Mouse (Mus musculus): ENCODE measurements at regions not wholly inside any gene's neighbourhood (a gene's known extent, or its start where the extent isn't known, plus 50 kb on each side); places are given as distances from the start of the nearest gene placed in this dataset.
A peak's percentile ranks its signal among the peaks of the same experiment; 100 is the strongest.

DNA sequence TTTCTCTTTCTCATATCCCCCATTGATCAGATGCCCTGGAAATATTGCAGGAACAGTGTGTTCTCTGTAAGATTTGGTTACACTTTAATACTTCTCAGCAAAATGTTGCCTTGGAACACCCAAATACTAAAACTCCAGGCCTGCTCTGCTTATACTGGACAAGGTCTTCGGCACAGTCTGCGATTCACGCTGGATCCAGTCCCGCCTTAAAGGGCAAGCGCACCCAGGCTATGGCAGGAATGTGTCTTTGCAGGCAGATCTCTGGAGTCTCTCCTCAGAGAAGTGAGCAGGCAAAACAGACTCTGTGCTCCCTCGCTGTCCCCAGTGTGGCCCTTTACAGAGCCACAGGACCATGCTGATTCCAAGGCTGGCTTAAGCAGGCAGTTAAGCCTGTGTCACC is 246.2 kb upstream of the Runx1 start:
- H3K9ac ChIP-seq (ENCODE audit: low read depth, low read length, severe bottlenecking), result 0 out of 2 replicates have a peak overlapping the region, but pooled peaks have one; percentile 7
- H3K4me2 ChIP-seq (replicated peaks; ENCODE audit: low read depth, low read length, severe bottlenecking), result no peak overlapping the region
- H3K27ac ChIP-seq (replicated peaks; ENCODE audit: low read depth, low read length), result peak overlapping the region; percentile 33; the same call in 1 of the 2 replicates
- TF ChIP-seq POLR2A (IDR thresholded peaks at IDR 0.05; ENCODE audit: borderline replicate concordance, extremely low read depth, insufficient read depth, insufficient read length), result no peak
- no peaks in the 10 kb centered on the region for H3K9me3 ChIP-seq (ENCODE audit: control insufficient read depth, low read length)
- 46% methylated on average over 6 of the region's 6 CpGs for WGBS
- H3K36me3 ChIP-seq (ENCODE audit: control insufficient read depth, insufficient read depth, low read length), result no peaks in the 10 kb centered on the region
- no peaks in the 10 kb centered on the region for H3K27me3 ChIP-seq (ENCODE audit: control insufficient read depth, insufficient read depth, low read length)
- peaks cover 24% of the 10 kb centered on the region for H3K4me1 ChIP-seq (ENCODE audit: control insufficient read depth, insufficient read depth, low read length)
- ATAC-seq (ENCODE audit: low FRiP score, low read depth) (no peak), DNase-seq (ENCODE audit: low spot score) (peak; percentile 22)
- no peak overlapping the region for H3K4me3 ChIP-seq (replicated peaks; ENCODE audit: low read length)

DNA sequence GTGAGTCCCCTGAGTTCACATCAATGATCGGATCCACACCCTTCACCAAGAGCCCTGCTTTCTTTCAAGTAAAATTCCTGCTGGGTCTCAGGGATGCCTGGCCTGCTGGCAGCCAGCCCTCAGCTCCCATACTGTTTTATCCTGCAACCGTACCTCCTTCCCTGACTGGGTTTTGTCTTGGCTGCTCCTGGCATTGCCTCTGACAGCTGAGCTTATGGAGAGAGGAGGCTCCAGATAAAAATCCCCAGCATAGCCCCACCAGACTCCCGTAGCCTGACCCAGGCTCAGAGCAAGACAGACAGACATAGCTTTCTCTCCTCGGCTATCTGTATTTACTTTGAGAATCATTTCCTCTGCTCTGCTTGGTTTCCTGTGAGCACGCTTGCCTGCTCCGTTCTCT is 245.8 kb upstream of the Runx1 start:
- no peak overlapping the region for H3K9ac ChIP-seq (ENCODE audit: low read depth, low read length, severe bottlenecking)

DNA sequence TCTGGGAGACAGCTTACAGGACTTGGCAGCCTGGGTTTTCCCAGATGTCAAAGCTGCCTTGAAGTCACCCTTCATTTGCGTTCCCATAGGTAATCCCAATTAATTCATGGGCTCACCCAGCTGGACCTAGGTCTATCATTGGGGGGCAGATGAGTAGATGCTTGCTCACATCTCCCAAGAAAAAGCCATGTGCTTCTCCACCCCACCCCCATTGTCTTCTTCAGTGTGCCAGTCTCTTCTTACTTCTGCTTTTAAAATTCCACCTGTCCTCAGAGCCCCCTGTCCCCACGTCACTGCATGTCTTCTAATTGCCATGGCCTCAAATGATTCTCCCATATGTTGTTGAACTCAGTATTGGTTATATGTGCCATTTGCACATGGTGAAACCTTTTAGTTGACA is 240.9 kb upstream of the Runx1 start:
- ATAC-seq (ENCODE audit: low FRiP score, low read depth), result no peak
- TF ChIP-seq POLR2A (IDR thresholded peaks at IDR 0.05; ENCODE audit: borderline replicate concordance, extremely low read depth, insufficient read depth, insufficient read length), result no peak
- Histone ChIP-seq H3K4me1 (ENCODE audit: control insufficient read depth, insufficient read depth, low read length) (peaks cover 5% of the 10 kb centered on the region; the same call in 1 of the 2 replicates), H3K27me3 (ENCODE audit: control insufficient read depth, insufficient read depth, low read length) (no peaks in the 10 kb centered on the region), H3K4me2 (replicated peaks; ENCODE audit: low read depth, low read length, severe bottlenecking) (no peak overlapping the region), H3K36me3 (ENCODE audit: control insufficient read depth, insufficient read depth, low read length) (no peaks in the 10 kb centered on the region), H3K27ac (replicated peaks; ENCODE audit: low read depth, low read length) (no peak overlapping the region), H3K9ac (ENCODE audit: low read depth, low read length, severe bottlenecking) (no peak overlapping the region), H3K9me3 (ENCODE audit: control insufficient read depth, low read length) (no peaks in the 10 kb centered on the region), H3K4me3 (replicated peaks; ENCODE audit: low read length) (no peak overlapping the region)
- no peak for DNase-seq (ENCODE audit: low spot score)
- WGBS, result 89% methylated on average over 2 of the region's 2 CpGs

More for the DNA sequence above, 245.8 kb upstream of the Runx1 start:
- DNase-seq (ENCODE audit: low spot score) (no peak), ATAC-seq (ENCODE audit: low FRiP score, low read depth) (no peak)
- H3K4me2 ChIP-seq (replicated peaks; ENCODE audit: low read depth, low read length, severe bottlenecking), result no peak overlapping the region
- no peaks in the 10 kb centered on the region for H3K36me3 ChIP-seq (ENCODE audit: control insufficient read depth, insufficient read depth, low read length)
- H3K27ac ChIP-seq (replicated peaks; ENCODE audit: low read depth, low read length), result peak overlapping the region; percentile 33; the same call in 1 of the 2 replicates
- H3K4me1 ChIP-seq (ENCODE audit: control insufficient read depth, insufficient read depth, low read length), result peaks cover 24% of the 10 kb centered on the region
- H3K4me3 ChIP-seq (replicated peaks; ENCODE audit: low read length), result no peak overlapping the region
- no peaks in the 10 kb centered on the region for H3K9me3 ChIP-seq (ENCODE audit: control insufficient read depth, low read length)
- no peaks in the 10 kb centered on the region for H3K27me3 ChIP-seq (ENCODE audit: control insufficient read depth, insufficient read depth, low read length)
- WGBS, result 52% methylated on average over 6 of the region's 6 CpGs
- TF ChIP-seq POLR2A (IDR thresholded peaks at IDR 0.05; ENCODE audit: borderline replicate concordance, extremely low read depth, insufficient read depth, insufficient read length), result no peak

DNA sequence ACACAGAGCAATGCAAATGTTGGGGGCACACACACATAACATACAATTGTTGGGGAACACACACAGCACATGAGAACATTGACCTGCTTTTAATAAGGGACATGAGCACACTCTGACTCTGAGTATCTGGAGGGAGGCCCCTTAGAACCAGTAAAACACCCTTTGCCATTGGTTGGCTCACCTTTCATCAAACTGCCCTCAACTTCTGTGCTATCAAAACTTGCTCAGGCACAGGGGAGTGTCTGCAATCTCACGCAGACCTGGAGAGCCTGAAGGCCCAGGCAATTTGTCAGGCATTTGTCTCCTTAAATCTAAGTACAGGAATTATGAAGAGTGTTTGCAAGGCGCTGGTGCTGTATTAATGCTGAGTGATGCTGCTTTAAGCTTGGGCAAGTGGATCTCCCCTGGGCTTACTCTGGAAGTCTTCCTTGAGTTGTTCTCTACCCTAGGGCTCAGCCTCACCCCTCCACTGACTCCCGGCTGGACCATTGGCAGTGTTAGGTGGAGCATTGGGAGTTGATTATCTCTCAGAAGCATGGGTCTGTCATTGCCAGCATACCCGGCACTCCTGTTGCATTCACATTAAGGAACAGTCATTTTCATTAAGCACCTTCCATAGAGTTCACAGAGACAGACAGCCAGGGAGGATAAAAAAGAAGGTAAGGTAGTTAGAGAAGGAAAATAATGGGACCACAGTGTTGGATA is 235.7 kb upstream of the Runx1 start:
- no peak overlapping the region for H3K4me2 ChIP-seq (replicated peaks; ENCODE audit: low read depth, low read length, severe bottlenecking)
- H3K36me3 ChIP-seq (ENCODE audit: control insufficient read depth, insufficient read depth, low read length), result no peaks in the 10 kb centered on the region
- no peak overlapping the region for H3K9ac ChIP-seq (ENCODE audit: low read depth, low read length, severe bottlenecking)
- no peaks in the 10 kb centered on the region for H3K27me3 ChIP-seq (ENCODE audit: control insufficient read depth, insufficient read depth, low read length)
- H3K9me3 ChIP-seq (ENCODE audit: control insufficient read depth, low read length), result no peaks in the 10 kb centered on the region
- no peak for DNase-seq (ENCODE audit: low spot score)
- 61% methylated on average over 4 of the region's 4 CpGs for WGBS
- ATAC-seq (ENCODE audit: low FRiP score, low read depth), result no peak
- H3K4me1 ChIP-seq (ENCODE audit: control insufficient read depth, insufficient read depth, low read length), result no peaks in the 10 kb centered on the region
- H3K27ac ChIP-seq (replicated peaks; ENCODE audit: low read depth, low read length), result no peak overlapping the region
- TF ChIP-seq POLR2A (IDR thresholded peaks at IDR 0.05; ENCODE audit: borderline replicate concordance, extremely low read depth, insufficient read depth, insufficient read length), result no peak
- H3K4me3 ChIP-seq (replicated peaks; ENCODE audit: low read length), result no peak overlapping the region

DNA sequence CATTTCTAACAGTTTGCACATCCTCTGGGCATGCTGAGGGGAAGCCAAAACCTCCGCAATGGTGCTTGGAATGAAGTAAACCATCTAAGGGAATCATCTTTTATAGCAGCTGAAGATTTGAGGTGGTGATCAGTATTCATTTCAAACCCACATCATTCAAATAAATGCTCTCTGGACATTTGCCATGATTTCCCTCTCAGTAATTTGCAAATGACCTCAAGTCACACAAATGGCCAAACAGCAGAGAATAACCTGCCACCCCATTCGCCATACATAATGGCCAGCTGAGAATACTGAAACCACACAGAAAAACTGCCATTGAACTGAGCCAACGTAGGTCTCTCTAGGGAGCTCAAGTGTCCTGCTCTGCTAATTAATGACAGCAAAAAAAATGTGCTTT is 230.3 kb upstream of the Runx1 start:
- Histone ChIP-seq H3K27me3 (ENCODE audit: control insufficient read depth, insufficient read depth, low read length) (no peaks in the 10 kb centered on the region), H3K4me1 (ENCODE audit: control insufficient read depth, insufficient read depth, low read length) (no peaks in the 10 kb centered on the region), H3K9ac (ENCODE audit: low read depth, low read length, severe bottlenecking) (no peak overlapping the region), H3K4me2 (replicated peaks; ENCODE audit: low read depth, low read length, severe bottlenecking) (no peak overlapping the region), H3K4me3 (replicated peaks; ENCODE audit: low read length) (no peak overlapping the region), H3K9me3 (ENCODE audit: control insufficient read depth, low read length) (no peaks in the 10 kb centered on the region), H3K27ac (replicated peaks; ENCODE audit: low read depth, low read length) (no peak overlapping the region), H3K36me3 (ENCODE audit: control insufficient read depth, insufficient read depth, low read length) (no peaks in the 10 kb centered on the region)
- whole genome bisulfite sequencing, result 60% methylated on average over 3 of the region's 3 CpGs
- ATAC-seq (ENCODE audit: low FRiP score, low read depth), result no peak
- no peak for TF ChIP-seq POLR2A (IDR thresholded peaks at IDR 0.05; ENCODE audit: borderline replicate concordance, extremely low read depth, insufficient read depth, insufficient read length)
- DNase-seq (ENCODE audit: low spot score), result no peak
